Mouse (Mus musculus) ES-E14 (cell line): Measurements from ENCODE around the gene Ndufc1.
"Not testable (repeated sequence)": the region's sequence is repeated elsewhere in the genome, so short reads cannot be mapped to it uniquely, and the experiment has no call there.

Source experiments
- CHD2 ChIP-seq: IDR thresholded peaks from 2 replicates; pipeline ENCODE4 v1.6.1; 2014; ENCODE audit warnings: mild to moderate bottlenecking, low read depth, low read length, inconsistent platforms
- HCFC1 ChIP-seq: IDR thresholded peaks from 2 replicates; pipeline ENCODE4 v1.6.1; 2012; ENCODE audit warnings: low read length, inconsistent platforms, borderline replicate concordance; ENCODE audit not compliant: insufficient read depth
- MAFK ChIP-seq: IDR thresholded peaks from 2 replicates; pipeline ENCODE4 v1.6.1; 2014; ENCODE audit warnings: mild to moderate bottlenecking, low read depth, low read length, inconsistent platforms; ENCODE audit not compliant: insufficient read depth

GRCm38 (mm10) chr3:51354956-51355355, 53.8 kb downstream of the Ndufc1 start:
- TF ChIP-seq CHD2, MAFK, HCFC1: not testable (repeated sequence)
